Mouse (Mus musculus): ENCODE measurements around the gene Top2a. TPM values are rescaled to one million over a fixed set of nuclear protein-coding genes. Genes with fewer than 3 reads are reported as not detected.

The Top2a gene
- total and polyA plus RNA-seq, 2 experiments from 2014 or later: 19.7 to 40.7 TPM

DNA sequence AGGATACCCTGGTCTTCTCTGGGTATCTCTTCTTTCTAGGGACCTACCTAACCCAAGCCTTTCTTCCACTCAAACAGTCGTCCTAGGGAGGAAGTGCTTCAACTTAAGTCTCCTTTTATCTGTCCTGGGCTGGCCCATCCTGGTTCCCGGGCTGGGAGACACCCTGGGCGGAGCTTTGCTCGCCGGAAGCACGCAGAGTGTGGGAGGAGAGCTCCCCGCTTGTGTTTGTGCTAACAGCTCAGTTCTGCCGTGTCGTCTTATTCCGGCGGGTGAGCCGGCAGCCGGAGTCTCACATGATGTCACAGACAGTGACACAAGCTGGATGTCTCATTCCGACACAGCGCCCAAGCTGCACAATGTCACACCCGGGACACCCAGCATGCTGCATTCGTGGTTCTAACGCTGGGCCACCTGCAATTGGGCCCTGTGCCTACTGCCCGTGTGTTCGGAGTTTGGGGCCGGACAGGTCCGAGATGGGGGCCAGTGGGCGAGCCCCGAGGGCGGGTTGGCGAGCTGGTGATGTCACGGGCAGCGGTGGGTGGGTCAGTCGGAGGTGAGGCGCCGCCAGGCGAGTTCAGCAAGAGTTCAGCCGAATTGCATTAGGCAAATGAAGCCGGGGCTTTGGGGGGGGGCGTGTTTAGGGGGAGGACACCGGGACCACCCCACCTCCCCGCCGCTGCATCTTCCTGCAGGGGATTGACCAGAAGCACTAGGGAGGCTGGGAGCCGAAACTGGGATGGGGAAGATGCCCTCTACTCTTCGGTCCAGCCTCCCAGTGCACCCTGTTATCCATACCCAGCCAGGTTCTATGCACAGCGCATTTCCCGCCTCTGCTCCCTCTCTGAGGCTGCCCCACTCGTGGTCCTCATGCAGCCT is 64.3 kb downstream of the Top2a start:
- H3K9ac ChIP-seq: peak overlapping the region; percentile 57
- H3K4me1 ChIP-seq (ENCODE audit: insufficient read depth): peaks cover 31% of the 10 kb centered on the region
- no peak for TF ChIP-seq CTCF (IDR thresholded peaks at IDR 0.05; ENCODE audit: low read depth)
- H3K36me3 ChIP-seq (ENCODE audit: insufficient read depth): no peaks in the 10 kb centered on the region
- no peaks in the 10 kb centered on the region for H3K9me3 ChIP-seq (ENCODE audit: low read length)
- peak overlapping the region; percentile 99 for H3K4me2 ChIP-seq (ENCODE audit: low read depth)
- peak overlapping the region; percentile 50; the same call in 1 of the 2 replicates for H3K27ac ChIP-seq (ENCODE audit: low read depth, low read length)
- WGBS: 2% methylated on average over 43 of the region's 43 CpGs
- DNase-seq: peak; percentile 79
- H3K27me3 ChIP-seq (ENCODE audit: insufficient read depth, low read length): no peaks in the 10 kb centered on the region
- H3K4me3 ChIP-seq (ENCODE audit: low read depth, low read length): peak overlapping the region; percentile 53
- peak; percentile 72 for ATAC-seq

DNA sequence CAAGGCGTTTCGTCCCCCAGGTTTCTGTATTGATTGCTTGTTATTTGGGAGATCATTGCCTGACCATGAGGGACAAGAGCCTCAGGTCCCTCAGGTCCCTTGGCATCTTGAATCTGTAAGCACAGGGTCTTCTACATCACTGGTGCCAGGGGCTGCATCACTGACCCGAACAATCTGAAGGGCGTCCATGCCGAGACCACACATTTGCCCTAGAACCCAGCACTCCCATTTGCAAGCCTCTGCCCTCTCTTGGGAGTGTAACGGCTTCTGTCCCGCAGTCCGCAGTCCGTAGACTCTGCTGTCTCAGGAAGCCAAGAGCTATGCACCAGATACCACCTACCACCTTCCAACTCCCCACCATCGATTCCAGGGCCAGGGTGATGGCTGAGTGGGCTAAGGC is 67.6 kb downstream of the Top2a start:
- no peak for ATAC-seq
- Histone ChIP-seq H3K27me3 (ENCODE audit: insufficient read depth, low read length) (no peaks in the 10 kb centered on the region), H3K36me3 (ENCODE audit: insufficient read depth) (no peaks in the 10 kb centered on the region), H3K4me2 (ENCODE audit: low read depth) (no peak overlapping the region), H3K27ac (ENCODE audit: low read depth, low read length) (no peak overlapping the region), H3K9ac (no peak overlapping the region), H3K9me3 (ENCODE audit: low read length) (no peaks in the 10 kb centered on the region), H3K4me3 (ENCODE audit: low read depth, low read length) (no peak overlapping the region), H3K4me1 (ENCODE audit: insufficient read depth) (peaks cover 23% of the 10 kb centered on the region)
- 89% methylated on average over 9 of the region's 10 CpGs for WGBS
- DNase-seq: no peak
- TF ChIP-seq CTCF (IDR thresholded peaks at IDR 0.05; ENCODE audit: low read depth): no peak

DNA sequence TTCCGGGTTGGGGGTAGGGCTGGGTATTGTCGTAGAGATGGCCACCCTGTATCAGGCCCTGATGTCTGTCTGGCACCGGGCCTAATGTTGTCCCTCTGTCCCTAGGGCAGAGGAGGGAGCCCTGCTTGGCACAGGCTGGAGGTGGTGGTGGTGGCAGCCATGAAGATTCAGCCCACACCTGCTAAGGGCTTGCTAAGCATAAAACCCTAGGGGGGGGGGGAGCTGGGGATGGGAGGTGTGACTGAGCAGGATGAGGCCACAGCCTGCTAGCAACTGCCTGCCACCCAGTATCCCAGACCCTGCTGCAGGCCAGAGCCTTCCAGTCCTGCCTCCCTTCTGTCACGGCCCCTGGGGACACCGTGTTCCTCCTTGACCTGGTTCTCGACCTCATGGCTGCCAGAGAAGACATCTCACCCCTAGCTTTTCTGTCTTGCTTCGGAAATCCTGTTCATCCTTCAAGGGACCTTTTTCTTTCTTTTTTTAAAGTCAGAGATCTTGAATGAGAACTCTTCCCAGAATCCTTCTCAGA is 68.2 kb downstream of the Top2a start:
- Histone ChIP-seq H3K9me3 (ENCODE audit: low read length) (no peaks in the 10 kb centered on the region), H3K27me3 (ENCODE audit: insufficient read depth, low read length) (no peaks in the 10 kb centered on the region), H3K4me3 (ENCODE audit: low read depth, low read length) (no peak overlapping the region), H3K36me3 (ENCODE audit: insufficient read depth) (no peaks in the 10 kb centered on the region), H3K27ac (ENCODE audit: low read depth, low read length) (no peak overlapping the region), H3K4me2 (ENCODE audit: low read depth) (no peak overlapping the region), H3K9ac (no peak overlapping the region), H3K4me1 (ENCODE audit: insufficient read depth) (peaks cover 21% of the 10 kb centered on the region; the same call in 1 of the 2 replicates)
- no peak for DNase-seq
- WGBS: 60% methylated on average over 5 of the region's 7 CpGs
- ATAC-seq: no peak
- TF ChIP-seq CTCF (IDR thresholded peaks at IDR 0.05; ENCODE audit: low read depth): no peak

DNA sequence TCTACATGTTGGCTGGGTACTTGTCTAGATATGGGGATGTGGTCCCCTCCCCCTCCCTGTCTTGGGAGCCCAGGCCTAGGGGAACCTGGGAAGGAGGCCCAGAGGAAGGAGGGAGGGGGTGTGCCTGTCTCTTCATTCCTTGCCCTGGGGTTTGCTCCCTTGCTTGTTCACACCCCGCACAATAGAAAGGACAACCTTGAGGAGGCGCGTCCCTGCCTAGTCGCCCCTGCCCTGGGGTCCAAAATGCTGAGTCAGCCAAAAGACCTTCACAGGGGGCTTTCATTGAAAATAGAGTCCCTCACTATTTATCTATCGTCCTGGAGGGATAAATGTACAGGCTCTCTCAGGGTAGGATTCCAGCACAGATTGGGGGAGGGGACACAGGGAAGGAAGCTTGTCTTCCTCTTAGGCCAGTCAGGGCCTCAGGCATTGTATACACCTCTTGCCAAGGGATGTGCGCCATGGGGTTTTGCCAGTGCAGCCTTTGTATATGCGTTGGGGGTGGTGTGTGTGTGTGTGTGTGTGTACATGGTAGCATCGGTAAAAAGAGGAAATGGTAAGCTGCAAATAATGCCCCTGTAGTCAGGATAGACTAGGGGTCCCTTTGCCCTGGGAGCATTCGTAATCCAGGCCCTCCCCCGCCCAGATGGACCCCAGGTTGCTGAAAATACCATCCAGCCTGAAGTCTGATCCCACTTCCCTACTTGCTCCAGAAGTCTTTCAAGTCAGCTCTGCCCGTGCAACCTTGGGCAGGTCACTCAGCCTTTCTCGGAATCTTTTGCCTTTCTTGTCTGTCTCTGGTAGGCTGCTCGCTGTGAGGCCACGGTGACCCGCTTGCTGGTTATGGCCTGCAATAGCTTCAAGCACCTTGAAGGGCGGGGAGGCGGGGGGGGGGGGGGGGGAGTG is 68.9 kb downstream of the Top2a start:
- WGBS: 18% methylated on average over 15 of the region's 17 CpGs
- Histone ChIP-seq H3K4me2 (ENCODE audit: low read depth) (no peak overlapping the region), H3K9ac (no peak overlapping the region), H3K27ac (ENCODE audit: low read depth, low read length) (0 out of 2 replicates have a peak overlapping the region, but pooled peaks have one; percentile 21), H3K4me1 (ENCODE audit: insufficient read depth) (peaks cover 20% of the 10 kb centered on the region; the same call in 1 of the 2 replicates), H3K36me3 (ENCODE audit: insufficient read depth) (0 out of 2 replicates have a peak, but pooled peaks cover 3% of the 10 kb centered on the region), H3K27me3 (ENCODE audit: insufficient read depth, low read length) (no peaks in the 10 kb centered on the region), H3K9me3 (ENCODE audit: low read length) (no peaks in the 10 kb centered on the region), H3K4me3 (ENCODE audit: low read depth, low read length) (no peak overlapping the region)
- no peak for TF ChIP-seq CTCF (IDR thresholded peaks at IDR 0.05; ENCODE audit: low read depth)
- DNase-seq: peak; percentile 19
- no peak; the same call in 1 of the 2 replicates for ATAC-seq

- Histone ChIP-seq H3K9ac (no peak overlapping the region), H3K27ac (ENCODE audit: low read depth, low read length) (no peak overlapping the region), H3K4me1 (ENCODE audit: insufficient read depth) (peaks cover 16% of the 10 kb centered on the region; the same call in 1 of the 2 replicates), H3K9me3 (ENCODE audit: low read length) (no peaks in the 10 kb centered on the region), H3K4me2 (ENCODE audit: low read depth) (peak overlapping the region; percentile 28; the same call in 1 of the 2 replicates), H3K4me3 (ENCODE audit: low read depth, low read length) (no peak overlapping the region), H3K27me3 (ENCODE audit: insufficient read depth, low read length) (no peaks in the 10 kb centered on the region), H3K36me3 (ENCODE audit: insufficient read depth) (0 out of 2 replicates have a peak, but pooled peaks cover 3% of the 10 kb centered on the region)
- ATAC-seq (peak; percentile 66), DNase-seq (peak; percentile 72)
- peak; percentile 76 for TF ChIP-seq CTCF (IDR thresholded peaks at IDR 0.05; ENCODE audit: low read depth)
- 7% methylated on average over 10 of the region's 10 CpGs for WGBS
These were observed 69.6 kb downstream of the Top2a start for GRCm38 (mm10) chr11:98954373-98954772.

- H3K36me3 ChIP-seq (ENCODE audit: insufficient read depth): 0 out of 2 replicates have a peak, but pooled peaks cover 3% of the 10 kb centered on the region
- H3K4me1 ChIP-seq (ENCODE audit: insufficient read depth): peaks cover 16% of the 10 kb centered on the region; the same call in 1 of the 2 replicates
- DNase-seq (no peak), ATAC-seq (no peak)
- H3K4me3 ChIP-seq (ENCODE audit: low read depth, low read length): no peak overlapping the region
- H3K27ac ChIP-seq (ENCODE audit: low read depth, low read length): no peak overlapping the region
- 40% methylated on average over 13 of the region's 13 CpGs for WGBS
- H3K9ac ChIP-seq: no peak overlapping the region
- no peaks in the 10 kb centered on the region for H3K27me3 ChIP-seq (ENCODE audit: insufficient read depth, low read length)
- peak overlapping the region; percentile 28; the same call in 1 of the 2 replicates for H3K4me2 ChIP-seq (ENCODE audit: low read depth)
- H3K9me3 ChIP-seq (ENCODE audit: low read length): no peaks in the 10 kb centered on the region
- no peak for TF ChIP-seq CTCF (IDR thresholded peaks at IDR 0.05; ENCODE audit: low read depth)
These were observed 70.1 kb downstream of the Top2a start for GRCm38 (mm10) chr11:98953835-98954320.
